Mouse (Mus musculus): ENCODE measurements around the gene Adamts7. TPM values are rescaled to one million over a fixed set of nuclear protein-coding genes. Genes with fewer than 3 reads are reported as not detected.
A peak's percentile ranks its signal among the peaks of the same experiment; 100 is the strongest.

Gene Adamts7
- total and polyA plus RNA-seq, 2 experiments from 2014 or later: 8.3 to 34.4 TPM

DNA sequence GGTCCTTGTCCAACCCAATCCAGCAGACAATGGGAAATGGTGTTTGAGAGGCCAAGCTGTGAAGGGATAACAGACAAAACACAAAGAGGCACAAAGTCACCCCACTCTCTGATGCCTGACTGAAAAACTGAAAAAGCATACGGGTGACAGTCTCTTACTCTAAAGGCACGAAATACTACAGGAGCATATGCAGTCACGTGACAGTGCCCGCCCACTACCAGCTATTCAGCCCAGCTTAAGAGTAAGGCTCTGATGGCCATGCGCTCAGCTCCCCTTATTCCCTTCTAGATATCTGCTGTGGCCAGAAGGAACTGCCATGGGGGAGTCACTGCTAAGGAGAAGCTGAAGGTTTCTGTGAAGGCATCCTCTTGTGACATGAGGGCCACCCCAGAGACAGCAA is 82.9 kb downstream of the Adamts7 start:
- peaks cover 19% of the 10 kb centered on the region for H3K4me1 ChIP-seq (ENCODE audit: control insufficient read depth, insufficient read depth)
- DNase-seq (ENCODE audit: low spot score): no peak
- WGBS: 87% methylated on average over 5 of the region's 5 CpGs

DNA sequence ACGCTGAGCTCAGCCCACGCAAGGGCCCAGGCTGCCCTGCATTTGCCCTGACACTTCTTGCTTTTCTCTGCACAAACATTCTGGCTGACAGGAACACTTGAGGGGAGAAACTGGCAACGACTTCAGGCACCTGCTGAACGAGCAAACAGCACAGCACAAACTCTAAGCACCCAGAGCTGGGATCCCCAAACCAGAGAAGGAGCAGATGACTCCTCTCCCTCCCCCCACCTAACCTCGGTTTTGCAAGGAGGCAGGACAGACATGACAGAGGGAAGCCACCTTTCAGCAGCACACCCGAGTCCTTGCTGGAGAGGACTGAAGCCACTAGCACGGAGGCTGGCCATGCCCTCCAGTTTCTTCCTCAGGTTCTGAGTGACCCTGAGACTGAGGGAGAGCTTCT is 84.4 kb downstream of the Adamts7 start:
- H3K27ac ChIP-seq (ENCODE audit: low read depth): peak overlapping the region; percentile 40; the same call in 1 of the 2 replicates
- no peak overlapping the region for H3K9ac ChIP-seq (replicated peaks; ENCODE audit: low read depth, low read length)
- H3K4me3 ChIP-seq (ENCODE audit: low read depth, low read length): no peak overlapping the region
- H3K9me3 ChIP-seq (replicated peaks; ENCODE audit: control insufficient read depth, low read length): no peaks in the 10 kb centered on the region
- DNase-seq (ENCODE audit: low spot score): no peak
- no peaks in the 10 kb centered on the region for H3K36me3 ChIP-seq (replicated peaks; ENCODE audit: control insufficient read depth, insufficient read depth, low read length)
- ATAC-seq (ENCODE audit: insufficient read depth, low read depth): 0 out of 2 replicates have a peak, but pooled peaks have one; percentile 19
- H3K27me3 ChIP-seq (ENCODE audit: control insufficient read depth, insufficient read depth, low read length): no peaks in the 10 kb centered on the region
- no peak overlapping the region for H3K4me2 ChIP-seq (ENCODE audit: low read depth, low read length)
- peaks cover 18% of the 10 kb centered on the region for H3K4me1 ChIP-seq (ENCODE audit: control insufficient read depth, insufficient read depth)
- no peak for TF ChIP-seq CTCF (IDR thresholded peaks at IDR 0.05; ENCODE audit: low read depth)
- TF ChIP-seq EP300 (IDR thresholded peaks at IDR 0.05; ENCODE audit: low read depth): no peak
- WGBS: 36% methylated on average over 7 of the region's 7 CpGs

More for the DNA sequence above, 82.9 kb downstream of the Adamts7 start:
- H3K27ac ChIP-seq (ENCODE audit: low read depth): no peak overlapping the region; the same call in 1 of the 2 replicates
- H3K27me3 ChIP-seq (ENCODE audit: control insufficient read depth, insufficient read depth, low read length): no peaks in the 10 kb centered on the region
- TF ChIP-seq EP300 (IDR thresholded peaks at IDR 0.05; ENCODE audit: low read depth) (no peak), CTCF (IDR thresholded peaks at IDR 0.05; ENCODE audit: low read depth) (no peak)
- 0 out of 2 replicates have a peak, but pooled peaks cover 5% of the 10 kb centered on the region for H3K36me3 ChIP-seq (replicated peaks; ENCODE audit: control insufficient read depth, insufficient read depth, low read length)
- no peak for ATAC-seq (ENCODE audit: insufficient read depth, low read depth)
- H3K4me3 ChIP-seq (ENCODE audit: low read depth, low read length): no peak overlapping the region
- no peaks in the 10 kb centered on the region for H3K9me3 ChIP-seq (replicated peaks; ENCODE audit: control insufficient read depth, low read length)
- H3K4me2 ChIP-seq (ENCODE audit: low read depth, low read length): no peak overlapping the region
- H3K9ac ChIP-seq (replicated peaks; ENCODE audit: low read depth, low read length): no peak overlapping the region

DNA sequence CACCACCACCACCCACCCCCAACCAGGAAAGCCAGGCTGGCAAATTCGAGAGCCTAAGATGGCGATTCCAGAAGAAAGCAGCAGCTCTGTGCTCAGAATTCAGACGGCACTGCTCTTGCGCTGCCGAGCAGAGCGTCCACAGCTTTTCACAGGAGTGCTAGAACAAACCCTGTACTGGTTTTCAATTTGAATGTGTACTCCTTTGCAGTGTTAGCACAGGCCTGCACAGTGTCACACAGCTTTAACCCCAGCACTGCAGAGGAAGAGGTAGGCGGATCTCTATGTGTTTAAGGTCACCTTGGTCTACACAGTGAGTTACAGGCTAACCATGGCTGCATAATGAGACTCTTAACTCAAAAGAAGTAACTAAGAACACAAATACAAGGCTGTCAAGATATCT is 85.5 kb downstream of the Adamts7 start:
- WGBS: 68% methylated on average over 7 of the region's 7 CpGs
- peaks cover 16% of the 10 kb centered on the region for H3K4me1 ChIP-seq (ENCODE audit: control insufficient read depth, insufficient read depth)
- TF ChIP-seq CTCF (IDR thresholded peaks at IDR 0.05; ENCODE audit: low read depth): no peak
- H3K4me2 ChIP-seq (ENCODE audit: low read depth, low read length): no peak overlapping the region
- no peak overlapping the region for H3K4me3 ChIP-seq (ENCODE audit: low read depth, low read length)
- H3K9ac ChIP-seq (replicated peaks; ENCODE audit: low read depth, low read length): no peak overlapping the region
- H3K36me3 ChIP-seq (replicated peaks; ENCODE audit: control insufficient read depth, insufficient read depth, low read length): no peaks in the 10 kb centered on the region
- no peak for DNase-seq (ENCODE audit: low spot score)
- no peaks in the 10 kb centered on the region for H3K9me3 ChIP-seq (replicated peaks; ENCODE audit: control insufficient read depth, low read length)
- no peak overlapping the region for H3K27ac ChIP-seq (ENCODE audit: low read depth)
- no peaks in the 10 kb centered on the region for H3K27me3 ChIP-seq (ENCODE audit: control insufficient read depth, insufficient read depth, low read length)
- ATAC-seq (ENCODE audit: insufficient read depth, low read depth): no peak

DNA sequence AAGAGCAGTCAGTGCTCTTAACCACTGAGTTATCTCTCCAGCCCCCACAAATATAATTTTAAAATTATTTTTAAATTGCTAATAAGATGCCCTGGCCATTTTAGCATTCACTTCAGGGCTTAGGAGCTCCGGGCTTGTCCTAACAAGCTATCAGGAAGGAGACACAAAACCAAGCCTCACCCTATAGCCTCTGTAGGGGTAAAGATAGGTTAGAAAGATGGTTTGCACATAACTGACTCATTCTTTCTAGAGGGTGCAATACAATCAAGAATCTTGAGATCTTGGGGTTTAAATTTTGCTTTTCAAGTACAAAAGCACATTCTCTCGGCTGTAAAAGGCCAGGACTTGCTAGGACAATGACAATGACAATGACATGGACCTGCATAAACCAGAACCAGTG is 86.2 kb downstream of the Adamts7 start:
- Histone ChIP-seq H3K9ac (replicated peaks; ENCODE audit: low read depth, low read length) (no peak overlapping the region), H3K4me2 (ENCODE audit: low read depth, low read length) (no peak overlapping the region), H3K4me1 (ENCODE audit: control insufficient read depth, insufficient read depth) (peaks cover 16% of the 10 kb centered on the region), H3K4me3 (ENCODE audit: low read depth, low read length) (no peak overlapping the region), H3K36me3 (replicated peaks; ENCODE audit: control insufficient read depth, insufficient read depth, low read length) (no peaks in the 10 kb centered on the region), H3K27me3 (ENCODE audit: control insufficient read depth, insufficient read depth, low read length) (no peaks in the 10 kb centered on the region), H3K9me3 (replicated peaks; ENCODE audit: control insufficient read depth, low read length) (no peaks in the 10 kb centered on the region), H3K27ac (ENCODE audit: low read depth) (no peak overlapping the region)
- no peak for ATAC-seq (ENCODE audit: insufficient read depth, low read depth)
- no peak for TF ChIP-seq CTCF (IDR thresholded peaks at IDR 0.05; ENCODE audit: low read depth)
- TF ChIP-seq EP300 (IDR thresholded peaks at IDR 0.05; ENCODE audit: low read depth): no peak
- DNase-seq (ENCODE audit: low spot score): no peak
- WGBS: 86% methylated on average over 2 of the region's 2 CpGs

DNA sequence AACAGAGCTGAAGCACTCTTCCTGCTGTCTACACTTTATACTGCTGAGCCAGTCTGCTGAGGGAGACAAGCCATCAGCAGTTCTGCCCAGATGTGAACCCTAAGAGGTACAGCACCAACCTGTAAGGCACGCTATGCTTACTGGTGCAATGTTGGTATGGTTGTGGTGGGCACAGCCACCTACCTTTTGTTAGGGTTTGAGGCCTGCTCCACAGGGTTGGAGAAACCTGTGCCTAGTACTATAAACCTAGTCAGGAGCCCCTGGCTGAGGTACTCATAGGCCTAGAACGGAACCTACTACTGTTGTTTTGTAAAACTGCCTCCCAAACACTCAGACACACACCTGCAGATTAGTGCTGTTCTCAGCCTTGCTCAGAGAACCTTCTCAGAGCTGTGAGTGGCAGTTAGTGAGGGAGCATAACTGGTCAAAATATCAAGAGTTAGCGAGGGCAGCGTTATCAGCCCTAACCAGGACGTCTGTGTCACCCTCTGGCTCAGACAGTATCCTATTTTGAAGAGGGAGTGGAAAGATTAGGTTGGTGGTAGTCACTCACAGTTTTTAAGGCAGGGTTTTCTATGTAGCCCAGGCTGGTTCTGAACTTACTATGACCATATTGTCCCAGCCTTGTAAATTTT is 87.4 kb downstream of the Adamts7 start:
- Histone ChIP-seq H3K27me3 (ENCODE audit: control insufficient read depth, insufficient read depth, low read length) (no peaks in the 10 kb centered on the region), H3K27ac (ENCODE audit: low read depth) (no peak overlapping the region), H3K9me3 (replicated peaks; ENCODE audit: control insufficient read depth, low read length) (no peaks in the 10 kb centered on the region), H3K36me3 (replicated peaks; ENCODE audit: control insufficient read depth, insufficient read depth, low read length) (no peaks in the 10 kb centered on the region), H3K9ac (replicated peaks; ENCODE audit: low read depth, low read length) (0 out of 2 replicates have a peak overlapping the region, but pooled peaks have one; percentile 7), H3K4me2 (ENCODE audit: low read depth, low read length) (no peak overlapping the region), H3K4me3 (ENCODE audit: low read depth, low read length) (no peak overlapping the region), H3K4me1 (ENCODE audit: control insufficient read depth, insufficient read depth) (peaks cover 16% of the 10 kb centered on the region)
- no peak for TF ChIP-seq EP300 (IDR thresholded peaks at IDR 0.05; ENCODE audit: low read depth)
- TF ChIP-seq CTCF (IDR thresholded peaks at IDR 0.05; ENCODE audit: low read depth): no peak
- 44% methylated on average over 5 of the region's 5 CpGs for WGBS
- ATAC-seq (ENCODE audit: insufficient read depth, low read depth) (no peak), DNase-seq (ENCODE audit: low spot score) (no peak)
